ENCODE assay signal across 27 mouse cellular contexts in the genomic region with DNA sequence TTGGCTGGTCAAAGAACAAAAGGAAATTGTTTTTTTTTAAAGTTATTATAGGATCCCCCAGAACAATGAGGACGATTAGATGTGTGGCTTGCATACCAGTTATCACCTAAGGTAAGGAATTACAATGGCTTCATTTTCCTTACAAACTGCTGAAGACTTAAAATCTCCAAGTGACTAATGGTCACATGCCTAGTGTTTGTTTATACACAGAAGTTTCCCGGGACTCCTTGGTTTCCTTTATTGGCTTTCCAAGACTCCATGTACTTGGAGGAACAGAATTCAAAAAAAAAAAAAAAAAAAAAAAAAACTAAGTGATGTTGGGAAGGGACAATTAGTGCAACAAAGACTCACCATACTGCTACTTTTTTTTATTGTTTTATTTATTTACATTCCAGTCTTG. TPM values are rescaled to one million over a fixed set of nuclear protein-coding genes. Genes with fewer than 3 reads are reported as not detected.
"Had no signal": no experiment of that assay in that cellular context is flagged by ENCODE, and none has a peak within 500 bp of the region (broad histone marks: within the 10 kb centered on the region; RNA-seq: fewer than 3 reads in every experiment).

No protein-coding gene starts in this region.

- H3K4me3 ChIP-seq: heart, adult 2 months; heart, embryonic 13.5 days; heart, embryonic 15.5 days; hindbrain, embryonic 10.5 days; hindbrain, embryonic 13.5 days; hindbrain, embryonic 15.5 days; kidney, embryonic 15.5 days; limb, embryonic 13.5 days; limb, embryonic 15.5 days; liver, embryonic 12.5 days had no signal

- DNase-seq: gastrocnemius, postnatal 10 days; gastrocnemius, postnatal 25 days; heart, adult 2 months; heart, postnatal 14 days; heart, postnatal 36 days; kidney, adult 11 months; kidney, adult 2 months; kidney, adult 9 months; kidney, postnatal 14 days; kidney, postnatal 36 days; layer of hippocampus, adult 9-11 months; layer of hippocampus, postnatal 36 days; left cerebral cortex, postnatal 4 days had no signal

- H3K27ac ChIP-seq: heart, adult 2 months; heart, embryonic 13.5 days; heart, embryonic 15.5 days; hindbrain, embryonic 10.5 days; hindbrain, embryonic 13.5 days; hindbrain, embryonic 15.5 days; hindbrain, postnatal 0 days; kidney, embryonic 15.5 days; kidney, postnatal 0 days; limb, embryonic 13.5 days; limb, embryonic 15.5 days; liver, embryonic 12.5 days had no signal

- H3K4me2 ChIP-seq: heart, embryonic 11.5 days; heart, embryonic 13.5 days; heart, embryonic 15.5 days; hindbrain, embryonic 13.5 days; hindbrain, embryonic 15.5 days; kidney, embryonic 15.5 days; limb, embryonic 13.5 days; limb, embryonic 15.5 days; liver, embryonic 12.5 days had no signal

- H3K9ac ChIP-seq: heart, embryonic 13.5 days; heart, embryonic 15.5 days; hindbrain, embryonic 13.5 days; hindbrain, embryonic 15.5 days; kidney, embryonic 15.5 days; limb, embryonic 13.5 days; limb, embryonic 15.5 days; liver, embryonic 12.5 days had no signal

- ATAC-seq: hindbrain, postnatal 0 days; intestine, embryonic 16.5 days; liver, embryonic 12.5 days had no signal

- H3K27me3 ChIP-seq: heart, embryonic 13.5 days; heart, embryonic 15.5 days; hindbrain, embryonic 13.5 days; hindbrain, embryonic 15.5 days; kidney, embryonic 15.5 days; limb, embryonic 13.5 days; limb, embryonic 15.5 days; liver, embryonic 12.5 days had no signal

- H3K4me1 ChIP-seq: hindbrain, embryonic 10.5 days; hindbrain, embryonic 13.5 days; hindbrain, embryonic 15.5 days; kidney, embryonic 15.5 days; limb, embryonic 13.5 days; limb, embryonic 15.5 days; liver, embryonic 12.5 days had no signal

- H3K36me3 ChIP-seq: heart, embryonic 13.5 days; heart, embryonic 15.5 days; hindbrain, embryonic 10.5 days; hindbrain, embryonic 13.5 days; hindbrain, embryonic 15.5 days; kidney, embryonic 15.5 days; limb, embryonic 13.5 days; limb, embryonic 15.5 days; liver, embryonic 12.5 days had no signal

- H3K9me3 ChIP-seq: heart, embryonic 13.5 days; heart, embryonic 15.5 days; hindbrain, embryonic 10.5 days; hindbrain, embryonic 13.5 days; hindbrain, embryonic 15.5 days; kidney, embryonic 15.5 days; limb, embryonic 13.5 days; limb, embryonic 15.5 days; liver, embryonic 12.5 days had no signal

RNA-seq across cellular contexts. Expression of gene Otogl, which starts 11.9 kb away (rescaled TPM):
- total RNA-seq: gastrocnemius, postnatal 25 days; liver, adult 2 months had no signal
- polyA plus RNA-seq: liver, adult 2 months had no signal
